Mouse (Mus musculus): ENCODE measurements around the gene Vmn1r78. TPM values are rescaled to one million over a fixed set of nuclear protein-coding genes. Genes with fewer than 3 reads are reported as not detected.

Vmn1r78 gene
- polyA plus RNA-seq (2015; fragmentation: Nextera tagmentation; extraction: Ambion mirVana): not detected in 2 replicates

DNA sequence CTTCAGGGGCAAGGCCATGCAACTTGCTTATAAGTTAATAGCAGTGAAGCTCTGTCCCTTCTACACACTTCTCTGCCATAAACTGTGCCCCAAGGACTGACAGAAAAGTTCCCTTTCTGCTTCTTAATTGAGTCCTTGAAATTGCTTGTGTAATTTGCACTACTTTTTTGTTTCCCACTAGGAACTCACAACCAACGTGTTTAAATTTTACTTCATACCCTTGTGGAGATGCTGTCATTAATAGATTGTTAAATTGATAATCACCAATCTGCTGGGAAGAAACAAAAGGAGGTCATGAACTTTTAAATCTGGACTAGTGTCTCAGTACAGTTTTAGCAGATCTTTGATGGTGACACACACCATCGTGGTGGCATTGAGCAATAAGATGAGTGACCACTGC is at the start of gene Vmn1r78:
TSS of gene Vmn1r78 (plus strand) at position 301 of the 400 bp plus-strand sequence.

DNA sequence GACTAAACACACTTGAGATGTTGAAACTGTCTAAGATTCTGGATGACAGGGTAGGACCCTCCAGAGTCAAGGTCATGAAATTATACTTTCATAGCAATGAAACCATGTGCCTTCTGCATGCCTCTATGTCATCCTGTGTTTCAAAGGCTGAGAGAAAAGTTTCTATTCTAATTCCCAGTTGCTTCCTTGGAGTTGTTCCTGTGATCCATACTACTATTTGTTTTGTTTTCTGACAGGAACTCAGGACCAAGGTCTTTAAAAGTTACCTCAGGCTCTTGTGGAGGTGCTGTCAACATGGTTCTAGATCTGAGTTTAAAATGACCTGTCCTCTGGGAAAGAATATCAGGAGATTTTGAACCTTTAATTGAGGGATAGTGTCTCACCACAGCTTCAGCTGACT is 20.9 kb downstream of the Vmn1r78 start, which contains the start of gene Vmn1r79:
TSS of gene Vmn1r79 (plus strand) at position 301 of the 400 bp plus-strand sequence.

DNA sequence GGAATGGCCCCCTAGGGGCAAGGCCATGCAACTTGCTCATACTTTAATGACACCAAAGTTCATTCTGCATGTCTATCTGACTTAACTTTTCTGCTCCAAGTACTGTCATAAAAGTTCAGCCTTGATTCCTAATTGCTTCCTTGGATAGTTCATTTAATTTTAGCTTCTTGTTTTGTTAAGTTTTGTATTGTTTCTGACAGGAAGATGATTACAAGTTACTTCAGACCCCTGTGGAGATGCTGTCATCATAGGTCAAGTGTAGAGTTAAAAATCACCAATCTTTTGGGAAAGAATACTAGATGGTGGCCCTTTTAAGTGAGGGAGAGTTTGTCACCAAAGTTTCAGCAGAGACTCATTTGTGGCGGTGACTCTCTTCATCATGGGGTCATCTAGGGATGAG is 38.9 kb downstream of the Vmn1r78 start, which contains the start of gene Vmn1r80:
TSS of gene Vmn1r80 (plus strand) at position 301 of the 400 bp plus-strand sequence.

Other genes with a start within 250 kb of the Vmn1r78 start
- gene Vmn1r76, start 212.0 kb upstream of the Vmn1r78 start, polyA plus RNA-seq (2015; fragmentation: Nextera tagmentation; extraction: Ambion mirVana): not detected in 2 replicates
- gene Vmn1r77, start 113.5 kb upstream of the Vmn1r78 start, polyA plus RNA-seq (2015; fragmentation: Nextera tagmentation; extraction: Ambion mirVana): not detected in 2 replicates
- not detected in 2 replicates for gene Vmn1r79, start 21.0 kb downstream of the Vmn1r78 start, polyA plus RNA-seq (2015; fragmentation: Nextera tagmentation; extraction: Ambion mirVana)
- not detected in 2 replicates for gene Vmn1r80, start 39.0 kb downstream of the Vmn1r78 start, polyA plus RNA-seq (2015; fragmentation: Nextera tagmentation; extraction: Ambion mirVana)
- not detected in 2 replicates for gene Vmn1r81, start 118.0 kb downstream of the Vmn1r78 start, polyA plus RNA-seq (2015; fragmentation: Nextera tagmentation; extraction: Ambion mirVana)
- not detected in 2 replicates for gene Vmn1r82, start 150.2 kb downstream of the Vmn1r78 start, polyA plus RNA-seq (2015; fragmentation: Nextera tagmentation; extraction: Ambion mirVana)
- not detected in 2 replicates for gene Vmn1r83, start 179.2 kb downstream of the Vmn1r78 start, polyA plus RNA-seq (2015; fragmentation: Nextera tagmentation; extraction: Ambion mirVana)
- gene Vmn1r84, start 219.0 kb downstream of the Vmn1r78 start, polyA plus RNA-seq (2015; fragmentation: Nextera tagmentation; extraction: Ambion mirVana): not detected in 2 replicates